Mouse (Mus musculus) intestine, postnatal 0 days (tissue): ENCODE results near the gene Pakap. TPM values are rescaled to one million over a fixed set of nuclear protein-coding genes. Genes with fewer than 3 reads are reported as not detected.

Experiments used
- ATAC-seq: fragments of 200-750 bp; cut with Nextera tagmentation; 2 replicates; pipeline ENCODE4 v1.8.0; 2017; ENCODE audit warnings: mild to moderate bottlenecking, moderate TSS enrichment, moderate library complexity
- H3K27ac ChIP-seq: fragments of 300-500 bp; sonication (generic); 2 replicates; pipeline ENCODE4 v1.5.1; 2014; ENCODE audit warnings: mild to moderate bottlenecking, low read depth, low read length, moderate library complexity
- H3K27me3 ChIP-seq: fragments of 300-500 bp; sonication (generic); replicated peaks from 2 replicates; pipeline ENCODE4 v1.6.1; 2014; ENCODE audit warnings: low read length, mixed read lengths; ENCODE audit not compliant: control insufficient read depth, insufficient read depth
- H3K36me3 ChIP-seq: fragments of 300-500 bp; sonication (generic); 2 replicates; pipeline ENCODE4 v1.6.1; 2014; ENCODE audit warnings: mild to moderate bottlenecking, moderate library complexity; ENCODE audit not compliant: control insufficient read depth, insufficient read depth
- H3K4me1 ChIP-seq: fragments of 300-500 bp; sonication (generic); replicated peaks from 2 replicates; pipeline ENCODE4 v1.6.1; 2014; ENCODE audit warnings: antibody characterized with exemption, low read length, mixed read lengths; ENCODE audit not compliant: control insufficient read depth, insufficient read depth
- H3K4me2 ChIP-seq: fragments of 300-500 bp; sonication (generic); replicated peaks from 2 replicates; pipeline ENCODE4 v1.6.1; 2014; ENCODE audit warnings: low read depth, mild to moderate bottlenecking, moderate library complexity
- H3K4me3 ChIP-seq: fragments of 300-500 bp; sonication (generic); 2 replicates; pipeline ENCODE4 v1.5.1; 2014; ENCODE audit warnings: low read depth, low read length
- H3K9ac ChIP-seq: fragments of 300-500 bp; sonication (generic); 2 replicates; pipeline ENCODE4 v1.6.1; 2014; ENCODE audit warnings: mild to moderate bottlenecking, low read depth, low read length
- H3K9me3 ChIP-seq: fragments of 300-500 bp; sonication (generic); 2 replicates; pipeline ENCODE4 v1.6.1; 2016; ENCODE audit warnings: mixed run types; ENCODE audit not compliant: control insufficient read depth
- CTCF ChIP-seq: sonication (generic); IDR thresholded peaks from 2 replicates; pipeline ENCODE4 v1.5.1; 2016; ENCODE audit warnings: low read depth, mild to moderate bottlenecking, control low read depth, antibody characterized with exemption, moderate library complexity
- WGBS: fragments of 180-500 bp; shearing (Covaris S2); extraction: QIAGEN DNeasy Blood & Tissue Kit; methylation state at CpG from one replicate; pipeline ENCODE4 v1.1.7; 2014; 5-methylcytosine and 5-hydroxymethylcytosine counted together
- polyA plus RNA-seq: library from polyadenylated mRNA; unstranded; fragments of >200 nt; fragmentation: Nextera tagmentation; extraction: Ambion mirVana; gene quantifications from 2 replicates; pipeline ENCODE4 v1.2.1, GENCODE M21; 2015

The Pakap gene
- polyA plus RNA-seq, 1 experiment from 2014 or later: 8.6 TPM

- Histone ChIP-seq H3K4me3 (no peak overlapping the region), H3K36me3 (no peaks in the 10 kb centered on the region), H3K27ac (no peak overlapping the region), H3K9ac (no peak overlapping the region), H3K9me3 (no peaks in the 10 kb centered on the region), H3K27me3 (no peaks in the 10 kb centered on the region), H3K4me1 (no peaks in the 10 kb centered on the region), H3K4me2 (no peak overlapping the region)
- no peak for TF ChIP-seq CTCF
- ATAC-seq: no peak
- WGBS: 74% methylated on average over 5 of the region's 5 CpGs
Measured at GRCm38 (mm10) chr4:57694356-57695136, 126.6 kb downstream of the Pakap start.

GRCm38 (mm10) chr4:57696955-57697354 is 129.0 kb downstream of the Pakap start:
- Histone ChIP-seq H3K4me2 (no peak overlapping the region), H3K36me3 (no peaks in the 10 kb centered on the region), H3K27ac (no peak overlapping the region), H3K9ac (no peak overlapping the region), H3K4me1 (no peaks in the 10 kb centered on the region), H3K9me3 (no peaks in the 10 kb centered on the region), H3K4me3 (no peak overlapping the region), H3K27me3 (no peaks in the 10 kb centered on the region)
- no peak for TF ChIP-seq CTCF
- 95% methylated on average over 11 of the region's 11 CpGs for WGBS
- no peak for ATAC-seq

DNA sequence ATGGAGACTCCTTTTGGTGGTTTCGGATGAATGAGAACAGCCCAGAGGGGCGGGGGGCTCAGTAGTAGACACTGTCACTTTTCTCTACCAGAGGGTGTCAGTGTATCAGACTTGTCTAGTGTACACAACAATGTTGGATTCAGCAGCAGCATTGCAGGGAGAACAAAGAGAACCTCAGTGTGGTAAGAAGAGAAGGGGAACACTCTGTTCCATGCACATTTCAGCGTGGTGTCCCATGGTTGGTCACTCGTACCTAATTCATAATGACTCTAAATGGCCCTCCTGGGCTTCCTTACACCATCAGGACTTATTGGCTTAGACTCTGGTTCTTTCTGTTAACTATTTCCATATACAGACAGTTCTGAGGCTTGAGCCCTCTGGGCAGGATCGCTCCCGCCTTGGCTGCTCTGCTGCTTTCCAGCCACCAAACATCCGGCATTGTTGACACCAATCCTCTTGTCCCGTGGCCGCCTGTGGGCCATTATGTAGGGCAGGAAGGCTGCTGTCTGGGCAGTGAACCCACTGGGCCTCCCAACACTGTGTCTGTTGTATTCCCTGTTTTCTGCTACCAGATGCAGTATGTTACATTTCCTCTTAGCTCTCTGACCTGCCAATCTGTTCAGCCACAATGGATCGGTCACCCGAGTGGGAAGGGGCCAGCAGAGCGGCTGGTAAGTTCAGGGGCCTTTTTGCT is 130.1 kb downstream of the Pakap start:
- TF ChIP-seq CTCF: no peak
- H3K9ac ChIP-seq: no peak overlapping the region
- no peak overlapping the region for H3K27ac ChIP-seq
- H3K4me2 ChIP-seq: no peak overlapping the region
- no peaks in the 10 kb centered on the region for H3K36me3 ChIP-seq
- no peak for ATAC-seq
- no peaks in the 10 kb centered on the region for H3K27me3 ChIP-seq
- no peaks in the 10 kb centered on the region for H3K9me3 ChIP-seq
- no peak overlapping the region for H3K4me3 ChIP-seq
- WGBS: 85% methylated on average over 12 of the region's 12 CpGs
- no peaks in the 10 kb centered on the region for H3K4me1 ChIP-seq

GRCm38 (mm10) chr4:57701576-57701975 is 133.6 kb downstream of the Pakap start:
- Histone ChIP-seq H3K27me3 (no peaks in the 10 kb centered on the region), H3K9me3 (no peaks in the 10 kb centered on the region), H3K4me3 (no peak overlapping the region), H3K36me3 (no peaks in the 10 kb centered on the region), H3K9ac (no peak overlapping the region), H3K27ac (no peak overlapping the region), H3K4me1 (no peaks in the 10 kb centered on the region), H3K4me2 (no peak overlapping the region)
- no peak for ATAC-seq
- WGBS: 80% methylated on average over 5 of the region's 5 CpGs
- TF ChIP-seq CTCF: no peak

DNA sequence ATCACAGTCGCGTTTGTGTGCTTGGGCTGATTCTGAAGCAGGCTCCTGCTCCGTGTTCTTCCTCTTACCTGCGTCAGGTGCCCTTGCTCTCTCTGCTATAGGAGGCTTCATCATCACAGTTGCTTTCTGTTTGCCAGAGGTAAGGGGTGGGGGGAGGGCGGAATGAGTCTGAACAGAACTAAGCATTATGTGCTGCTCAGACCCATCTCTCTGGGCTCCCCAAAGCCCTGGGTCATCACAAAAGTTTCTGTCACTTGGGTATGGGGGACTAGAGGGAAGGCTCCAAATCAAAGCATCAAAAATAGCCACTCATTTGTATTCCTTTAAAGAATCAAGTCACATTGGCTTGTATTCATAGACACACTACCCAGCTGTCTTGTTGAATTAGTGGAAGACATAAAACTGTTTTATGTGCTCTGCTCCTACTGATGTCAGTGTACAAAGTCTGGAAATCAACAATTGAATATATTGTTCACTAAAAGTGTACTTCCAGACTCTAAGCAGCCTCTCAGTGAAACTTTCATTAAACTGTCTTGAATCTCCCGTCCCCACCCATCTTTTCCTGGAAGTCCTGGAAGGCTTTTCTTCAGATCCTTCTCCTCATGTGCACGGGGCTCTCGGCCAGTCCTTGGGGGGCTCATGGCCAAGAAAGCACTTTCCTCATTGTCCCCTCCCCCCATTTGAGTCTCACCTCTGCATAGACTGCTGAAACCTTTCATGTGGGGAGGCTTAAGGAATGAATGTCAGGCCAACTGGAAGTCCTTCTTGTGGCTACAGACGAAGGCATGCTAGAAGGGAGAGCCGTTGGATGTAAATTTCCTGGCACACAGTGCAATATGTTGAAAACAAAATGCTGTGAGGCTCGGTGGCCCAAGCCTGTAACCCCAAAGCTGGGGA is 135.8 kb downstream of the Pakap start:
- H3K27ac ChIP-seq: no peak overlapping the region
- WGBS: 71% methylated on average over 11 of the region's 11 CpGs

GRCm38 (mm10) chr4:57704575-57704974 is 136.6 kb downstream of the Pakap start:
- Histone ChIP-seq H3K36me3 (no peaks in the 10 kb centered on the region), H3K9me3 (no peaks in the 10 kb centered on the region), H3K27me3 (no peaks in the 10 kb centered on the region), H3K4me1 (no peaks in the 10 kb centered on the region), H3K9ac (no peak overlapping the region), H3K4me3 (no peak overlapping the region), H3K27ac (no peak overlapping the region), H3K4me2 (no peak overlapping the region)
- no peak for TF ChIP-seq CTCF
- 88% methylated on average over 7 of the region's 7 CpGs for WGBS
- ATAC-seq: no peak

More for the DNA sequence above, 135.8 kb downstream of the Pakap start:
- Histone ChIP-seq H3K27me3 (no peaks in the 10 kb centered on the region), H3K9me3 (no peaks in the 10 kb centered on the region), H3K4me3 (no peak overlapping the region), H3K9ac (no peak overlapping the region), H3K36me3 (no peaks in the 10 kb centered on the region), H3K4me2 (no peak overlapping the region), H3K4me1 (no peaks in the 10 kb centered on the region)
- ATAC-seq: no peak
- no peak for TF ChIP-seq CTCF
